Mouse (Mus musculus): ENCODE measurements around the gene AC129217.1. TPM values are rescaled to one million over a fixed set of nuclear protein-coding genes. Genes with fewer than 3 reads are reported as not detected.

Gene AC129217.1
- not detected for polyA plus RNA-seq (2014; fragmentation: Illumina TruSeq; extraction: RNeasy Lipid Tissue Mini Kit (QIAGEN cat#74804); ENCODE audit: insufficient read depth, low read depth, low replicate concordance)

GRCm38 (mm10) chr19:8829660-8830059 lies at the start of gene AC129217.1:
TSS of gene AC129217.1 (plus strand) at chr19:8829773.

GRCm38 (mm10) chr19:8786008-8786781 lies 43.4 kb upstream of the AC129217.1 start, which contains the start of gene Taf6l:
TSS of gene Taf6l (minus strand) at chr19:8786417.

GRCm38 (mm10) chr19:8798264-8798946 lies 31.2 kb upstream of the AC129217.1 start, which contains the start of gene Polr2g:
TSS of gene Polr2g (minus strand) at chr19:8798577.

GRCm38 (mm10) chr19:8802130-8802821 lies 27.3 kb upstream of the AC129217.1 start, which contains the start of gene Zbtb3:
TSS of gene Zbtb3 (plus strand) at chr19:8802555.

GRCm38 (mm10) chr19:8818801-8819595 lies 10.6 kb upstream of the AC129217.1 start, which contains the start of gene Ttc9c:
TSS of gene Ttc9c (minus strand) at chr19:8819333.

GRCm38 (mm10) chr19:8819596-8820423 lies 9.8 kb upstream of the AC129217.1 start, which contains the start of gene Hnrnpul2:
TSS of gene Hnrnpul2 (plus strand) at chr19:8820010.

GRCm38 (mm10) chr19:8837251-8837791 lies 7.7 kb downstream of the AC129217.1 start, which contains the start of gene Bscl2:
TSS of gene Bscl2 (plus strand) at chr19:8837467.

GRCm38 (mm10) chr19:8839103-8839907 lies 9.7 kb downstream of the AC129217.1 start, which contains the start of gene Gng3:
TSS of gene Gng3 (minus strand) at chr19:8839194.

GRCm38 (mm10) chr19:8850402-8850901 lies 20.9 kb downstream of the AC129217.1 start, which contains the start of gene Lrrn4cl:
TSS of gene Lrrn4cl (plus strand) at chr19:8850768.

GRCm38 (mm10) chr19:8871267-8872186 lies 42.0 kb downstream of the AC129217.1 start, which contains the start of gene Ubxn1:
TSS of gene Ubxn1 (plus strand) at chr19:8871496.

GRCm38 (mm10) chr19:8880311-8881033 lies 50.9 kb downstream of the AC129217.1 start, which contains the start of gene Uqcc3:
TSS of gene Uqcc3 (minus strand) at chr19:8880923.

GRCm38 (mm10) chr19:8883616-8884015 lies 54.0 kb downstream of the AC129217.1 start, which contains the start of the genes Lbhd1 and Gm49403:
TSS of gene Lbhd1 (plus strand) at chr19:8883732.
TSS of gene Gm49403 (plus strand) at chr19:8883930.

GRCm38 (mm10) chr19:8888511-8889385 lies 59.2 kb downstream of the AC129217.1 start, which contains the start of the genes 1810009A15Rik and Gm49416:
TSS of gene 1810009A15Rik (plus strand) at chr19:8888853.
TSS of gene Gm49416 (plus strand) at chr19:8888926.

Measured in lung, adult 10 weeks (tissue).